Mouse (Mus musculus) kidney, postnatal 14 days (tissue): ENCODE data around the gene Fgb.
A peak's percentile ranks its signal among the peaks of the same experiment; 100 is the strongest.

Experiments
- DNase-seq: peaks from one replicate; pipeline ENCODE4 v3.0.0; 2022; ENCODE audit warnings: mixed read lengths

The Fgb gene

GRCm38 (mm10) chr3:83049680-83050079 lies at the start of gene Fgb:
Gene Fgb (minus strand): TSS chr3:83049863.
- DNase-seq = no peak

GRCm38 (mm10) chr3:83099139-83099538 lies 49.5 kb upstream of the Fgb start:
- DNase-seq = no peak

- DNase-seq = no peak
Measured at GRCm38 (mm10) chr3:83098546-83099034, 48.9 kb upstream of the Fgb start.

GRCm38 (mm10) chr3:83097586-83097985 lies 47.9 kb upstream of the Fgb start:
- no peak for DNase-seq

- DNase-seq = peak; percentile 62
Measured at GRCm38 (mm10) chr3:83080567-83081055, 30.9 kb upstream of the Fgb start.

- no peak for DNase-seq
Measured at GRCm38 (mm10) chr3:83076563-83076962, 26.9 kb upstream of the Fgb start.

- DNase-seq = no peak
Measured at GRCm38 (mm10) chr3:83070231-83070630, 20.6 kb upstream of the Fgb start.

- DNase-seq = no peak
Measured at GRCm38 (mm10) chr3:83068869-83069268, 19.2 kb upstream of the Fgb start.

GRCm38 (mm10) chr3:83067920-83068319 lies 18.3 kb upstream of the Fgb start:
- DNase-seq = no peak

- DNase-seq = no peak
Measured at GRCm38 (mm10) chr3:83057046-83057445, 7.4 kb upstream of the Fgb start.

- DNase-seq = peak; percentile 98
Measured at GRCm38 (mm10) chr3:83055281-83056038, 5.8 kb upstream of the Fgb start, which contains the start of gene Plrg1. Gene Plrg1 (plus strand): TSS chr3:83055522.

GRCm38 (mm10) chr3:83054759-83055158 lies 5.1 kb upstream of the Fgb start:
- no peak for DNase-seq

- peak; percentile 48 for DNase-seq
Measured at GRCm38 (mm10) chr3:83053758-83054157, 4.1 kb upstream of the Fgb start.

GRCm38 (mm10) chr3:83053126-83053525 lies 3.5 kb upstream of the Fgb start:
- no peak for DNase-seq

GRCm38 (mm10) chr3:83052102-83052501 lies 2.4 kb upstream of the Fgb start:
- no peak for DNase-seq

GRCm38 (mm10) chr3:83050661-83051060 lies 998 bp upstream of the Fgb start:
- no peak for DNase-seq

- DNase-seq = no peak
Measured at GRCm38 (mm10) chr3:83046649-83047048, 3.0 kb downstream of the Fgb start.

- DNase-seq = no peak
Measured at GRCm38 (mm10) chr3:83042451-83042850, 7.2 kb downstream of the Fgb start.

- no peak for DNase-seq
Measured at GRCm38 (mm10) chr3:83039666-83040065, 10.0 kb downstream of the Fgb start.

GRCm38 (mm10) chr3:83038865-83039264 lies 10.8 kb downstream of the Fgb start:
- no peak for DNase-seq

- DNase-seq = no peak
Measured at GRCm38 (mm10) chr3:83033801-83034200, 15.9 kb downstream of the Fgb start.

- no peak for DNase-seq
Measured at GRCm38 (mm10) chr3:83032746-83033308, 16.8 kb downstream of the Fgb start.

- DNase-seq = no peak
Measured at GRCm38 (mm10) chr3:83030331-83030730, 19.3 kb downstream of the Fgb start.

- no peak for DNase-seq
Measured at GRCm38 (mm10) chr3:83027546-83028251, 22.0 kb downstream of the Fgb start.
